Mouse (Mus musculus) kidney, postnatal 10 days (tissue): Measurements from ENCODE around the gene Egln2.
A peak's percentile ranks its signal among the peaks of the same experiment; 100 is the strongest.

Experiments
- DNase-seq: peaks from one replicate; pipeline ENCODE4 v3.0.0; 2021; ENCODE audit warnings: mixed read lengths

Gene Egln2

DNA sequence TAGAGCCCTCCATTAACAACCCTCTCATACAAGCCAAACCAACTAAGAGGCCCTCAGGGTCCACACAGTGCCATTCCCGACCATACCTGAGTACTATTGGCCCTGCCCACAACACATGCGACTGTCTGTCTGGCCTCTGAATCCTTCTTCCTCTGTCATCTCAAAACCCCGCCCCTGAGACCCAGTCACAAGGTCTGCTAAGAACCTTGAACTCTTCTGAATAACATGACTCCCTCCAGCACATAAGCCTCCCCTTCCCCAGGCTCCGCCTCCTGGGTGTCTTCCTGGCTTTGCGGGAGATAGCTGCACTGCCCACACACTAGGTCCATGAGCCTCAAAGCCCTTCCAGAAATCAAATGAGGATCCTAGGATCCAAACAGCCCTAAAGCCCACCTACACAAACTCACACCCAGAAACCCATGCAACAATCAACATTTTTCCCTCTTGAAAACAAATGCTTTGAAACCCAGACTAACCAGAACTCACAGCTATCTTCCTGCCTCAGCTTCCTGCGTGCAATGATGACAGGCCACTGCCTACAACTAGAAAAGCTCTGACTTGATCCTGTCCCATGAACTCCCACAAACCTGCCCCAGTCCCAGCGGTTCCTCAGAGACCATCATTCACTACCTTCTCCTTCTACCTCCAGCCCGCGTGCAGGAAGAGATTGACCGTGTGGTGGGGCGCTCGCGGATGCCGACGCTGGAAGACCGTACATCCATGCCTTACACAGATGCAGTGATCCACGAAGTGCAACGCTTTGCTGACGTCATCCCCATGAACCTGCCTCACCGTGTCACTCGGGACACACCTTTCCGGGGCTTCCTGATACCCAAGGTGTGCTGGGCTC is 35.9 kb downstream of the Egln2 start:
- peak; percentile 25 for DNase-seq

DNA sequence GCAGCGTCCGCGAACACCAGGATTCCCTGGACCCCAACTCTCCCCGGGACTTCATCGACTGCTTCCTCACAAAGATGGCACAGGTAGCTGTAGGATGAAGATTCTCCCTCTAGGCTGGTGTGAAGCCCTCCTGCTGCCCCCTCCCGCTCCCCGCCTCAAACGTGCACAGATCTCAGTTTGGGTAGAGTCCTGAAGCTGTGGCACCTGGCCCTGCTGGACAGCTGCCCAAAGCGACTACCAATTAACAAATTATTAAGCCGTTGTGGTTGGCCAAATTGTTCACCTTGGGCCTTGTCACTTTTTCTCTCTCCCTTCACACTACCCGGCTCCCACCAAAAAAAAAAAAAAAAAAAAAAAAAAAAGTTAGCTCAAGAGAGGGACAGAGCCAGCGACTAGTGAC is 36.8 kb downstream of the Egln2 start:
- DNase-seq: no peak

DNA sequence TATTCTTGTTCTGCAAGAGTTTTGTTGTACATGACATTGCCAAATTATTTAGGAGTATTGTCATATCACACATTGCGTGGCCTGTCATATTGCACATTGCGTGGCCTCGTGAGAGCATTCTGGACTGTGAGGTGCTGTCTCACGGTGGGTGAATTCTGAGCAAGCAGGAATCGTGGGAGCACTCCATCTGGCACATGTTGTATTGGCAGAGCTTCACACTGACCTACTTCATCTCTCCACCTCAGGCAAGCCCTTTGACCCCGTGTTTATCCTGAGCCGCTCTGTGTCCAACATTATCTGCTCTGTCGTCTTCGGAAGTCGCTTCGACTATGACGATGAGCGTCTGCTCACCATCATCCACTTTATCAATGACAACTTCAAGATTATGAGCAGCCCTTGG is 37.7 kb downstream of the Egln2 start:
- no peak for DNase-seq

DNA sequence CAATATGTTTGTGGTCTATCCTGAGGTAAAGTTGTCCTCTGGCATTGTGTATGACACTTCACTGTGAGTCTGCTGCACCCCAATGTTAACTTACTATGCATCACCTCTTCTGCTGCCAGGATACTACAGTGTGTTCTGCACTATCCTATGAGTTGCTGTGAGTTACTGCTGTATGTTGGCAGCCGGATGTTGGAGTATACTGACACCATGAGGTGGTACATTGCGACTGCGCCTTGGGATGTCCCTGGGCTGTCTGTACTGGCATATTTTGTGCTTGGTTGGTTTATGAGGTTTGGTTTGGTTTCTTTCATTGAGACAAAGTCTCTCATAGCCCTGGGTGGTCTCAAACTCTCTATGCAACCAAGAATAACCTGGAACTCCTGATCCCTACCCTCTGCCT is 38.4 kb downstream of the Egln2 start:
- DNase-seq: peak; percentile 53

GRCm38 (mm10) chr7:27124969-27125368 is 41.6 kb downstream of the Egln2 start:
- no peak for DNase-seq

- no peak for DNase-seq
Measured at GRCm38 (mm10) chr7:27124305-27124832, 42.2 kb downstream of the Egln2 start.

GRCm38 (mm10) chr7:27119676-27120075 is 46.9 kb downstream of the Egln2 start, which contains the start of gene Cyp2f2:
Gene Cyp2f2, plus strand, starts transcription at chr7:27119909.
- DNase-seq: no peak

GRCm38 (mm10) chr7:27118033-27118511 is 48.5 kb downstream of the Egln2 start:
- DNase-seq: no peak

- DNase-seq: no peak
Measured at GRCm38 (mm10) chr7:27111987-27112386, 54.6 kb downstream of the Egln2 start.

- DNase-seq: no peak
Measured at GRCm38 (mm10) chr7:27111038-27111437, 55.6 kb downstream of the Egln2 start.

DNA sequence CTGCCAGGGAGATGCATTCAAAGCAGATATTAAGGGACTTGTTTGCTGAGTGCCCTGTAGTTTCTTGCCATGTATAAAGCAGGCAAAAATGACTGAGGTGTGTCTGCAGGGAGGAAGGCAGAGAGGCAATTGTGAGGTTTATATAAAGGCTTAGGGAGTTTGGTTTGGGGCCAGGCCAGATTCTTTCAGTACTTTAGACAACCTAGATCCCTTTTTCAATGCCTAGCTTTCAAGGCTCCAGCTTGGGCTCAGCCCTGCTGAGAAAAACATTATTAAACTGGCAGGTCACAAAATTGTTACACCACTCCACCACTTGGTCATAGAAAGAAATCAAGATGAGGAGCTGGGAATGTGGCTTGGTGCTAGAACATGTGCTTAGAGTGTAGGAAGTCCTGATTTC is 56.3 kb downstream of the Egln2 start:
- DNase-seq: no peak
